Mouse (Mus musculus): ENCODE data around the gene Heatr4. TPM values are rescaled to one million over a fixed set of nuclear protein-coding genes. Genes with fewer than 3 reads are reported as not detected.
"Not testable (repeated sequence)": the region's sequence is repeated elsewhere in the genome, so short reads cannot be mapped to it uniquely, and the experiment has no call there.

The Heatr4 gene
- total and polyA plus RNA-seq, 3 experiments, result 0.03 TPM; not detected in 2

GRCm38 (mm10) chr12:83939332-83939731 is 45.3 kb downstream of the Heatr4 start:
- peak; percentile 60 for DNase-seq (ENCODE audit: low read depth, low spot score)
- Histone ChIP-seq H3K36me3 (ENCODE audit: control insufficient read depth in 1 of 2, insufficient read depth in 2 of 2, low read length in 2 of 2) (peaks cover 0 to 34% of the 10 kb centered on the region in 2 experiments; a peak in 2 of 4 replicates), H3K9ac (ENCODE audit: control insufficient read depth, low read depth, low read length, poor library complexity, severe bottlenecking) (no peak overlapping the region), H3K4me1 (ENCODE audit: control insufficient read depth in 1 of 2, insufficient read depth in 2 of 2, low read length in 2 of 2) (peaks cover 26 to 29% of the 10 kb centered on the region in 2 experiments), H3K27me3 (ENCODE audit: control insufficient read depth in 1 of 2, insufficient read depth in 2 of 2, low read length in 2 of 2) (no peaks in the 10 kb centered on the region), H3K27ac (ENCODE audit: control insufficient read depth, low read depth, low read length) (no peak overlapping the region), H3K9me3 (replicated peaks; ENCODE audit: insufficient read depth, low read length) (no peaks in the 10 kb centered on the region), H3K79me2 (ENCODE audit: control insufficient read depth, insufficient read depth, low read length, poor library complexity) (no peaks in the 10 kb centered on the region), H3K4me3 (ENCODE audit: control insufficient read depth in 1 of 2, insufficient read depth in 1 of 2, low read depth in 2 of 2, low read length in 2 of 2) (no peak overlapping the region)
- no peak for TF ChIP-seq MXI1 (IDR thresholded peaks at IDR 0.05; ENCODE audit: low read depth, low read length)
- TF ChIP-seq ETS1 (IDR thresholded peaks at IDR 0.05; ENCODE audit: low read depth, low read length), result 0 out of 2 replicates have a peak, but pooled peaks have one; percentile 38

- DNase-seq (ENCODE audit: low read depth, low spot score); H3K27me3 ChIP-seq (ENCODE audit: control insufficient read depth in 1 of 2, insufficient read depth in 2 of 2, low read length in 2 of 2): not testable (repeated sequence)
- H3K4me1 ChIP-seq (ENCODE audit: control insufficient read depth in 1 of 2, insufficient read depth in 2 of 2, low read length in 2 of 2), result peaks cover 26 to 29% of the 10 kb centered on the region in 2 experiments
Observed at GRCm38 (mm10) chr12:83938592-83938991, 46.1 kb downstream of the Heatr4 start.

GRCm38 (mm10) chr12:83937600-83937999 is 47.1 kb downstream of the Heatr4 start:
- TF ChIP-seq SMC3 (IDR thresholded peaks at IDR 0.05; ENCODE audit: low read depth, low read length) (no peak), USF1 (IDR thresholded peaks at IDR 0.05; ENCODE audit: low read depth, low read length) (no peak), CTCF (IDR thresholded peaks at IDR 0.05 in 2 of 3, conservative IDR thresholded peaks at IDR 0.05 in 1 of 3; ENCODE audit: control insufficient read depth in 1 of 3, insufficient read depth in 1 of 3, low read depth in 2 of 3, low read length in 3 of 3, poor library complexity in 1 of 3, severe bottlenecking in 1 of 3) (peak in 1 of 3 experiments; percentile 14; a peak in 1 of 6 replicates), TBP (IDR thresholded peaks at IDR 0.05; ENCODE audit: low read depth, low read length) (no peak), RAD21 (IDR thresholded peaks at IDR 0.05; ENCODE audit: low read depth, low read length) (peak; percentile 22), JUND (IDR thresholded peaks at IDR 0.05; ENCODE audit: low read depth, low read length) (no peak)
- no peak for DNase-seq (ENCODE audit: low read depth, low spot score)
- H3K9me3 ChIP-seq (replicated peaks; ENCODE audit: insufficient read depth, low read length), result no peaks in the 10 kb centered on the region
- H3K79me2 ChIP-seq (ENCODE audit: control insufficient read depth, insufficient read depth, low read length, poor library complexity), result no peaks in the 10 kb centered on the region
- H3K4me1 ChIP-seq (ENCODE audit: control insufficient read depth in 1 of 2, insufficient read depth in 2 of 2, low read length in 2 of 2), result peaks cover 24 to 29% of the 10 kb centered on the region in 2 experiments
- H3K27me3 ChIP-seq (ENCODE audit: control insufficient read depth in 1 of 2, insufficient read depth in 2 of 2, low read length in 2 of 2), result no peaks in the 10 kb centered on the region
- H3K36me3 ChIP-seq (ENCODE audit: control insufficient read depth in 1 of 2, insufficient read depth in 2 of 2, low read length in 2 of 2), result peaks cover 0 to 32% of the 10 kb centered on the region in 2 experiments; a peak in 2 of 4 replicates
- no peak overlapping the region for H3K4me3 ChIP-seq (ENCODE audit: control insufficient read depth in 1 of 2, insufficient read depth in 1 of 2, low read depth in 2 of 2, low read length in 2 of 2)
- H3K27ac ChIP-seq (ENCODE audit: control insufficient read depth, low read depth, low read length), result no peak overlapping the region
- no peak overlapping the region for H3K9ac ChIP-seq (ENCODE audit: control insufficient read depth, low read depth, low read length, poor library complexity, severe bottlenecking)

More at GRCm38 (mm10) chr12:83938592-83938991, 46.1 kb downstream of the Heatr4 start:
- H3K9me3 ChIP-seq (replicated peaks; ENCODE audit: insufficient read depth, low read length); H3K4me3 ChIP-seq (ENCODE audit: control insufficient read depth in 1 of 2, insufficient read depth in 1 of 2, low read depth in 2 of 2, low read length in 2 of 2); H3K9ac ChIP-seq (ENCODE audit: control insufficient read depth, low read depth, low read length, poor library complexity, severe bottlenecking); H3K27ac ChIP-seq (ENCODE audit: control insufficient read depth, low read depth, low read length); H3K79me2 ChIP-seq (ENCODE audit: control insufficient read depth, insufficient read depth, low read length, poor library complexity): not testable (repeated sequence)
- peaks cover 0 to 34% of the 10 kb centered on the region in 2 experiments; a peak in 2 of 4 replicates for H3K36me3 ChIP-seq (ENCODE audit: control insufficient read depth in 1 of 2, insufficient read depth in 2 of 2, low read length in 2 of 2)

All from MEL (cell line).